Mouse (Mus musculus): ENCODE measurements around the gene Gtpbp1.
A peak's percentile ranks its signal among the peaks of the same experiment; 100 is the strongest.

- no peak for TF ChIP-seq USF1 (IDR thresholded peaks at IDR 0.05; ENCODE audit: low read depth, low read length)
- peak; percentile 37 to 65; a peak in 3 of 4 replicates for TF ChIP-seq CTCF (conservative IDR thresholded peaks at IDR 0.05 in 1 of 2, IDR thresholded peaks at IDR 0.05 in 1 of 2; ENCODE audit: low read depth in 2 of 2, low read length in 2 of 2)
- TF ChIP-seq POLR2A (IDR thresholded peaks at IDR 0.05; ENCODE audit: low read depth, low read length): no peak
- TF ChIP-seq MEF2A (IDR thresholded peaks at IDR 0.05; ENCODE audit: borderline replicate concordance, low read depth, low read length): no peak
- TF ChIP-seq TCF12 (IDR thresholded peaks at IDR 0.05; ENCODE audit: low read depth, low read length): no peak
These were observed 40.1 kb upstream of the Gtpbp1 start for GRCm38 (mm10) chr15:79650569-79650968.

Measured in CH12.LX (cell line).